Mouse (Mus musculus): Measurements from ENCODE around the gene Gid4. TPM values are rescaled to one million over a fixed set of nuclear protein-coding genes. Genes with fewer than 3 reads are reported as not detected.
"Not testable (repeated sequence)": the region's sequence is repeated elsewhere in the genome, so short reads cannot be mapped to it uniquely, and the experiment has no call there.

Gene Gid4
- polyA plus RNA-seq, 1 experiment from 2014 or later: 23.6 TPM

DNA sequence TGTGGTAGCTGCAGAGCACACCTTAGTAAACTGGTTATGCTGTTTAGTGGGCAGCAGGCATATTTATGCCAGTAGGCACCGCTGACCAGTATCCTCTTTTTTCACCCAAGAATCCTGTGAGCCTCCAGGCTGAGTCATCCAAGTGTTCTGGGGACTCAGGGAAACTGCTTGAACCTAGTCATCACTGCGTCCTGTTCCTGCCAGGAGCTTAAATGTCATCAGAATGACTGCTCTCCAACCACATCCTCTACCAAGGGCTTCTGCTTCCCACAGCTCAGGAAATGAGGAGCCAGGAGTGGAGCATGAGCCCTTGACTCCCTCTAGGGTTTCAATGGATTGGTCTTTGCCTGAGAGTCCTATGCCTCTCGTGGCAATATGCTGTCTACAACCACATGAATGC lies 19.7 kb downstream of the Gid4 start:
- H3K27ac ChIP-seq: no peak overlapping the region
- H3K27me3 ChIP-seq (replicated peaks): no peaks in the 10 kb centered on the region
- no peaks in the 10 kb centered on the region for H3K9me3 ChIP-seq
- H3K9ac ChIP-seq: no peak overlapping the region
- H3K4me2 ChIP-seq: no peak overlapping the region
- ATAC-seq (replicated peaks): no peak
- peaks cover 27% of the 10 kb centered on the region for H3K36me3 ChIP-seq (replicated peaks)
- H3K4me1 ChIP-seq: no peaks in the 10 kb centered on the region
- no peak overlapping the region for H3K4me3 ChIP-seq
- WGBS: 93% methylated on average over 3 of the region's 3 CpGs

DNA sequence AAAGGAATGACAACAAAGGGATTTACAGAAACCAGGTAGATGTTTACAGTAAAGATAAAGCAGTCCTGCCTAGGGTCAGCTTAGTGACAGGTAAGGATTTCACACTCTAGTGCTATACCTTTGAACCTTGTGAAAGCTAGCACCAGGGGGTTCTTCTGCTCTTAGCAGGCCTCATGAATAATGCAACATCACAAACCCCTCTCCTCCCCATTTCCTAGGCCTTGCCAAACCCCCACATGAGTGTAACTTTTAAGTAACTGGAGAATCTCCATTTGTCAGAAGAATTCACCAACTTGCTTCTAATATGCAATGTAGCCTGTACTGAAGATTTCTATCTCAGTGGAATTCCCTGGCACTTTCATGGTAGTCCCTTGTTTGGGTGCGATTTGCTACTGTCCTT lies 22.7 kb downstream of the Gid4 start:
- WGBS: 38% methylated on average over 1 of the region's 1 CpGs
- H3K9me3 ChIP-seq; H3K27ac ChIP-seq; H3K27me3 ChIP-seq (replicated peaks); H3K9ac ChIP-seq; ATAC-seq (replicated peaks); H3K4me1 ChIP-seq; H3K4me2 ChIP-seq; H3K4me3 ChIP-seq: not testable (repeated sequence)
- H3K36me3 ChIP-seq (replicated peaks): peaks cover 22% of the 10 kb centered on the region; the same call in 1 of the 2 replicates

DNA sequence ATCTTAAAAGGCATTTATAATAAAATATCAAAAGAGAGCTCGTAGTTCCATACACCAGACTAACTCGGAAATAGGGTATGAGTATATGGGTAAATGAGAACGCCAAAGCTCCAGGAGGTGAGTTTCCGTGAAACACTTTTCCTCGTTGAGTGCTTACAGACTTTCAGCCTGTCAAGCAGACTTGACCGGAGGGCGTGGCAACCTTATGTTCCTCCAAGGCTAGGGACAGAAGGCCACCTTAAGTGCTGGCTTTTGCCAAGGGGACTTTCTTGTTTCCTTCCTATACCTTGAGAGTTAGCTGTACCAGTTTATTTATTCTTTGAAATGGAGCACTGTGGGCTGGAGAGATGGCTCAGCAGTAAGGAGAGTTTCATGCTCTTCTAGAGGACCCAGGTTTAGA lies 23.2 kb downstream of the Gid4 start:
- Histone ChIP-seq H3K36me3 (replicated peaks) (peaks cover 19% of the 10 kb centered on the region; the same call in 1 of the 2 replicates), H3K9me3 (no peaks in the 10 kb centered on the region), H3K4me3 (no peak overlapping the region), H3K27me3 (replicated peaks) (no peaks in the 10 kb centered on the region), H3K4me2 (no peak overlapping the region), H3K27ac (no peak overlapping the region), H3K9ac (no peak overlapping the region), H3K4me1 (no peaks in the 10 kb centered on the region)
- no peak for ATAC-seq (replicated peaks)
- 57% methylated on average over 7 of the region's 7 CpGs for WGBS

DNA sequence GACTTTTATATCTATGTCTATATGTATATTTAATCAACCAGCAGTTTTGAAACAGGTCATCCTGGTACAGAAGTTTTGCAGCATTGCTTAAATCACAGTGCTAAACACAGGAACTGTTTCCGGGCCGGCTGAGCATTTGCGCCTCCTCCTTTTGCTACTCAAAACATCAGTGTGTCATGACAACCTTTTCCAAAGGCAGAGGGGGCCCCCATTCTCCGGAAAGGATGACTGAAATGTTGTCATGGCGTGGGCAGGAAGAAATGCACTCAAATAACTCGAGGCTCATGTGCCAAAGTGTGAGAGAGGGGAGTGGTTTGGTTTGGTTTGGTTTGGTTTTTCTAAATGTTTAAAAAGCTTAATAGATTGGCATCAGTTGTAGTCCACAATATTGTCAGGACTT lies 26.0 kb downstream of the Gid4 start:
- Histone ChIP-seq H3K4me3 (no peak overlapping the region), H3K27me3 (replicated peaks) (no peaks in the 10 kb centered on the region), H3K27ac (no peak overlapping the region), H3K9me3 (no peaks in the 10 kb centered on the region), H3K4me2 (no peak overlapping the region), H3K36me3 (replicated peaks) (peaks cover 19% of the 10 kb centered on the region; the same call in 1 of the 2 replicates), H3K9ac (no peak overlapping the region), H3K4me1 (no peaks in the 10 kb centered on the region)
- ATAC-seq (replicated peaks): no peak
- WGBS: 89% methylated on average over 6 of the region's 6 CpGs

DNA sequence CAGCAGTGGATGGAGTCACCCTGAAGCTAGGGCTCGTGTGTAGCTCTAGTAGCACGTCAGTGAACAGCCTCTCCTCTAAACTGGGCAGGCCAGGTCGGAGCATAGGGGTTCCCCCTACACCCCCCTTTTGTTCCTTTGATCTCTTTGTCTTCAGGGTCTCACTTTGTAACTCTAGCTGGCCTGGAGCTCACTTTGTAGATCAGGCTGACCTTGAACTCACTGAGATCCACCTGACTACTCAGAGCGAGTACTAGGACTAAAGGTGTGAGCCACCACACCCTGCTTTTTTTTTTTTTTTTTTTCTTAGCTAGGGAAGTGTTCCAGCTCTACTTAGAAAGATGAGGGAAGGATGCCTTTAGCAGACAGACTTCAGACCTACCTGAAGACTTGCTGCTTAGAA lies 27.1 kb downstream of the Gid4 start:
- Histone ChIP-seq H3K27me3 (replicated peaks) (no peaks in the 10 kb centered on the region), H3K9me3 (no peaks in the 10 kb centered on the region), H3K9ac (no peak overlapping the region), H3K27ac (no peak overlapping the region), H3K4me2 (no peak overlapping the region), H3K36me3 (replicated peaks) (peaks cover 13% of the 10 kb centered on the region; the same call in 1 of the 2 replicates), H3K4me1 (no peaks in the 10 kb centered on the region), H3K4me3 (no peak overlapping the region)
- ATAC-seq (replicated peaks): no peak
- WGBS: 87% methylated on average over 4 of the region's 4 CpGs

DNA sequence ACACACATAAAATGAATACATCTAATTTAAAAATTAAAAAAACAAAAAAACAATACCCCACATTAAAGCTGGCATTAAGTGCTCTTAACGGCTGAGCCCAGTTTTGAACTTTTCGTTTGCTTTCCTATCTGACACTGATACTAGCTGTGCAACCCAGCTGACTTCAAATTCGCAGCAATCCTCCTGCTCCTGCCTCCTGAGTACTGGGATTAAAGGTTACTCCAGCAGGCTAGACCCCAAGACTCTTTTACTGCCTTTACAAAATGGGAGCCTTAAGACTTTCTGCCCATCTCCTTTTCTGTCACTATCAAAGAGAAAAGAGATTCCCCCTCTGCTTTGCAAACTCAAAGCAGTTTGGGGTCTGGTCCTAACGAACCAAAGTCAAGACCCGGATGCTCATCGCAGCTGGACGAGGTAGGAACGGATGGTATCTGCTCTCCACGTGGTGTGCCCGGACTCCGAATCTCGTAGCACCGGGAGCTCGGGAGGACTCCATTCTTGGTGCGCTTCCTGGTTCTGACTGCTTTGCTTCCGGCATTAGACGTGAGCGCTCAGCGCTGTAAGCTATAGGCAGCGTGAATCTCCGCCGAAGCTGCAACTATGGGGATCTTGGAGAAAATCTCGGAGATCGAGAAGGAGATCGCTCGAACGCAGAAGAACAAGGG lies 37.3 kb downstream of the Gid4 start, which contains the start of gene Drg2:
TSS of gene Drg2 (plus strand) at position 512 of the 665 bp plus-strand sequence.
- H3K4me1 ChIP-seq: peaks cover 20% of the 10 kb centered on the region
- peak within 1 kb of the TSS; percentile 74 for H3K9ac ChIP-seq
- H3K27me3 ChIP-seq (replicated peaks): no peaks in the 10 kb centered on the region
- ATAC-seq (replicated peaks): peak; percentile 92
- H3K27ac ChIP-seq: peak within 1 kb of the TSS; percentile 69
- H3K9me3 ChIP-seq: no peaks in the 10 kb centered on the region
- WGBS: 5% methylated on average over 27 of the region's 27 CpGs
- H3K4me2 ChIP-seq: peak within 1 kb of the TSS; percentile 81
- peak within 1 kb of the TSS; percentile 68 for H3K4me3 ChIP-seq
- H3K36me3 ChIP-seq (replicated peaks): peaks cover 12% of the 10 kb centered on the region; the same call in 1 of the 2 replicates

DNA sequence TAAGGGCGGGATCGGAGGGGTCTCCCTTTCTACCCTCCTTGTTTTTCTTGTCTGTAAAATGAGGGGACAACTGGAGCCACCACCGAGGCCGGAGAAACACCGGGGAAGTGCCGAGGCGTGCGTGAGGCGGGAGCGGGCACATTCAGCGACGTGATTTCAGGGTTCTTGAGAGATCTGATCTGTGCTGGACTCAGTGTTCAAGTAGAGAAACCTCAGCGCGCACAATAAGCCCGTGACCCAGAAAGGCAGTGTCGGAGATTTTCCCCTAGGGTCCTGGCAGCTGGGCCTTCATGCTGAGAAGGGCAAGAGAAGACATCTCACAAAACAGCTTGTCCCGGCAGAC lies 37.8 kb downstream of the Gid4 start:
- Histone ChIP-seq H3K9ac (peak overlapping the region; percentile 74), H3K4me1 (peaks cover 20% of the 10 kb centered on the region), H3K9me3 (no peaks in the 10 kb centered on the region), H3K27me3 (replicated peaks) (no peaks in the 10 kb centered on the region), H3K36me3 (replicated peaks) (peaks cover 17% of the 10 kb centered on the region; the same call in 1 of the 2 replicates), H3K27ac (peak overlapping the region; percentile 68), H3K4me3 (peak overlapping the region; percentile 68), H3K4me2 (peak overlapping the region; percentile 81)
- ATAC-seq (replicated peaks): peak; percentile 21; the same call in 1 of the 2 replicates
- under 1% methylated on average over 17 of the region's 17 CpGs for WGBS

DNA sequence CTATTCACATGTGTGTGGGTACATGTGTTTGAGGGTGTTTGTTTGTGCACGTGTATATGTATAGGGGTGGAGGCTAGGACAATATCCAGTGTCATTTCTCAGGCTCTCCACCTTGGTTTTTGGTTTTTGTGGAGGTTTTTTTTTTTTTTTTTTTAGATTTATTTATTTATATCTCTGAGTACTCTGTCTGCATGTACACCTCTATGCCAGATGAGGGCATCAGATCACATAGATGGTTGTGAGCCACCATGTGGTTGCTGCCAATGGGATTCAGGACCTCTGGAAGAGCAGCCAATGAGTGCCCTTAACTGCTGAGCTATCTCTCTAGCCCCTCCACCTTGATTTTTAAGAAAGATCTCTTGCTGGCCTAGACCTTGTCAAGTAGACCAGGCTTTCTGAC lies 41.0 kb downstream of the Gid4 start:
- no peak overlapping the region for H3K4me3 ChIP-seq
- H3K9ac ChIP-seq: no peak overlapping the region
- peaks cover 20% of the 10 kb centered on the region for H3K4me1 ChIP-seq
- H3K9me3 ChIP-seq: no peaks in the 10 kb centered on the region
- H3K4me2 ChIP-seq: no peak overlapping the region
- H3K27ac ChIP-seq: no peak overlapping the region
- ATAC-seq (replicated peaks): no peak
- peaks cover 49% of the 10 kb centered on the region for H3K36me3 ChIP-seq (replicated peaks)
- H3K27me3 ChIP-seq (replicated peaks): no peaks in the 10 kb centered on the region
- WGBS: 100% methylated on average over 1 of the region's 1 CpGs

DNA sequence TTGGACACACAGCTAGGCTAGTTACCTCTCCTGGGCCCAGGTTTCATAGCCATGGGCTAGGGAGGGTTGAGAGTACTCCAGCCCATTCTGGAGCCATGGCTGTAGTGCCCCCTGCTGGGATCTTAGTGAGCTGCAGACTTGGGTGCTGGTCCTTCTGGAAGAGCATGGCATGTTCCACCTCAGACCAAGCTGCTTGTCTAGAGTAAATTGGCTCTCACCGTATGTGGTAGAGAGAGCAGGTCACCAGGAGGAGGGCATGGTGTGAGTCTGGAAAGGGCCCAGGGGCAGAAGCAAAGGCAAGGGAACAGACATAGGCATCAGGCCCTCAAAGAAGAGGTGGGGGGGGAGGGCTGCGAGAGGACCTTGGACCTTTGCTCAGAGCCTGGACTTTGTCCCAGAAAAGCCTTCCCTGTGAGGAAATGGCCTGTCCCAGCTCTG lies 49.0 kb downstream of the Gid4 start:
- no peak for ATAC-seq (replicated peaks)
- 94% methylated on average over 2 of the region's 2 CpGs for WGBS
- Histone ChIP-seq H3K27me3 (replicated peaks) (no peaks in the 10 kb centered on the region), H3K9me3 (no peaks in the 10 kb centered on the region), H3K9ac (no peak overlapping the region), H3K36me3 (replicated peaks) (peaks cover 56% of the 10 kb centered on the region), H3K27ac (no peak overlapping the region), H3K4me1 (no peaks in the 10 kb centered on the region), H3K4me2 (no peak overlapping the region), H3K4me3 (no peak overlapping the region)

DNA sequence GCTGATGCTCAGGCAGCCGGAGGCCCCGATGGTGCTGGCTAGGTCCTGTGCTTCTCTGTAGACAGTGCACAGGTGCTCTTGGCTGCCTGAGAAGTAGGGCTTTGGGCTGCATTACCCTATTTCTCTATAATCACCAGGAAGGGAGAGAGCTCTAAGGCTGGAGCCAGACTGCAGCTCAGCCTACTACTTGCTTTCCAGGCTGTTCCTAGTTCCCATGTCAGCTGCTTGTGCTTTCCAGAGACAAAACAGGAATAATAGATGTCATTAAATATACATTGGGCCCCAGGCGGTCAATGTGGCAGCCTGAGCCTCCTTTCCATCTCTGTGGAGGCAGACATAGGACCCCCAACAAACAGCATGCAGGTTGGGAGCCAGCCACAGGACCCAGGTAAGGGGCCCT lies 52.1 kb downstream of the Gid4 start, which contains the start of gene Myo15:
TSS of gene Myo15 (plus strand) at position 301 of the 400 bp plus-strand sequence.
- H3K9ac ChIP-seq: no peak within 1 kb of the TSS
- H3K27me3 ChIP-seq (replicated peaks): no peaks in the 10 kb centered on the region
- no peak for ATAC-seq (replicated peaks)
- H3K4me2 ChIP-seq: no peak within 1 kb of the TSS
- no peaks in the 10 kb centered on the region for H3K9me3 ChIP-seq
- H3K4me1 ChIP-seq: no peaks in the 10 kb centered on the region
- peaks cover 26% of the 10 kb centered on the region; the same call in 1 of the 2 replicates for H3K36me3 ChIP-seq (replicated peaks)
- WGBS: 91% methylated on average over 3 of the region's 3 CpGs
- no peak within 1 kb of the TSS for H3K4me3 ChIP-seq
- no peak within 1 kb of the TSS for H3K27ac ChIP-seq

DNA sequence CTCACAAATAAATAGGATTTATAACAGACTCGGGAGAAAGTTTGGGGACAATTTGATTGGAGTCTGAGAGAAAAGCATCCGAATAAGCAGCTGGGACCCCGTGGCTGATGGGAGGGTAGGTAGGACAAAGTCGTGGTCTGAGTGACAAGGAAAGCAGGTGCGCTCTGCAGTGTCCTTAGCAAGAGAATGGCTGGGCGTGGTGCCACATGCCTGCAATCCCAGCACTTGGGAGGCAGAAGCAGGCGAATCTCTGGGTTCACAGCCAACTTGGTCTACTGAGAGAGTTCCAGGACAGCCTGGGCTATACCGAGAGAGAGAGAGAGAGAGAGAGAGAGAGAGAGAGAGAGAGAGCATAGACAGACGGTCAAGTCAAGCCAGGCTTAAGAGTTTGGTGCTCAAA lies 53.8 kb downstream of the Gid4 start:
- no peak overlapping the region for H3K9ac ChIP-seq
- WGBS: 85% methylated on average over 9 of the region's 9 CpGs
- no peaks in the 10 kb centered on the region for H3K4me1 ChIP-seq
- no peaks in the 10 kb centered on the region for H3K9me3 ChIP-seq
- H3K4me2 ChIP-seq: no peak overlapping the region
- ATAC-seq (replicated peaks): no peak
- peaks cover 16% of the 10 kb centered on the region; the same call in 1 of the 2 replicates for H3K36me3 ChIP-seq (replicated peaks)
- no peak overlapping the region for H3K27ac ChIP-seq
- H3K4me3 ChIP-seq: no peak overlapping the region
- no peaks in the 10 kb centered on the region for H3K27me3 ChIP-seq (replicated peaks)

DNA sequence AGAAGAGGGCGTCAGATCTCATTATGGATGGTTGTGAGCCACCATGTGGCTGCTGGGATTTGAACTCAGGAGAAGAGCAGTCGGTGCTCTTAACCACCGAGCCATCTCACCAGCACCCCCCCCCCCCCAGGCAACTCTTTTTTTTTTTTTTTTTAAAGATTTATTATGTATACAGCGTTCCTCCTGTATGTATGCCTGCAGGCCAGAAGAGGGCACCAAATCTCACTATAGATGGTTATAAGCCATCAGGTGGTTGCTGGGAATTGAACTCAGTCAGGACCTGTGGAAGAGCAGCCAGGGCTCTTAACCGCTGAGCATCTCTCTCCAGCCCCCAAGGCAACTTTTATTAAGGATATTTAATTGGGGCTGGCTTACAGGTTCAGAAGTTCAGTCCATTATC lies 57.6 kb downstream of the Gid4 start:
- Histone ChIP-seq H3K4me3 (no peak overlapping the region), H3K36me3 (replicated peaks) (0 out of 2 replicates have a peak, but pooled peaks cover 4% of the 10 kb centered on the region), H3K4me2 (no peak overlapping the region), H3K27ac (no peak overlapping the region), H3K4me1 (no peaks in the 10 kb centered on the region), H3K9me3 (no peaks in the 10 kb centered on the region), H3K27me3 (replicated peaks) (no peaks in the 10 kb centered on the region), H3K9ac (no peak overlapping the region)
- no peak for ATAC-seq (replicated peaks)
- WGBS: 81% methylated on average over 5 of the region's 5 CpGs

All from midbrain, embryonic 15.5 days (tissue).